Mouse (Mus musculus) brain, embryonic 14.5 days (tissue): ENCODE measurements at regions not wholly inside any gene's neighbourhood (a gene's known extent, or its start where the extent isn't known, plus 50 kb on each side); places are given as distances from the start of the nearest gene placed in this dataset.

Experiments used
- CTCF ChIP-seq: fragments of 200-500 bp; IDR thresholded peaks from 2 replicates; pipeline ENCODE4 v1.5.1; 2012; ENCODE audit warnings: inconsistent platforms, mild to moderate bottlenecking, moderate library complexity, borderline replicate concordance; ENCODE audit not compliant: insufficient read depth, insufficient read length; ENCODE audit errors: extremely low read depth
- POLR2A ChIP-seq: fragments of 200-500 bp; IDR thresholded peaks from 2 replicates; pipeline ENCODE4 v1.6.1; 2012; ENCODE audit warnings: mild to moderate bottlenecking, inconsistent platforms, borderline replicate concordance; ENCODE audit not compliant: poor library complexity, insufficient read depth, insufficient read length, severe bottlenecking; ENCODE audit errors: extremely low read depth

DNA sequence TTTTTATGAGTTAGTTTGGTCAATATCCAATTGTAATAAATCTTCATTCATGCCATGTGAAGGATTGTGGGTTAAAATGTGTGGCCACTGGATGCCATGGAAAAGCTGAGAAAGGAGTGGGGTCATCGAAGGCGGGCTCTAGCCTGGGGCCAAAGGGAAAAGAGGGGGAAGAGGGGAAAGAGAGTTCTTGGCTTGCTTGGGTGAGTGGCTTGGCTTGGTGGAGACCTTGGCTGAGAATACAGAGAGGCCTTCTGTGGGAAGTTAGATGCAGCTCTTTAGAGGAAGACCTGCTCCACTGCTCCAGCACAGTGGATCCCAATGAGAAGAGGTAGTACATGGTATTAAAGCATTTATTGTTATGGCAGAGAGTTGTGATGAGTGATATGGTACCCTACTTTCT, 101.3 kb upstream of the Gm21897 start:
- TF ChIP-seq CTCF (no peak), POLR2A (no peak)
